Mouse (Mus musculus) WW6 (cell line): Measurements from ENCODE around the gene Agtr1a.

Source experiments
- DNase-seq: peaks from one replicate; pipeline ENCODE4 v3.0.0-alpha.2; 2013; ENCODE audit warnings: low read depth, low spot score

Gene Agtr1a

DNA sequence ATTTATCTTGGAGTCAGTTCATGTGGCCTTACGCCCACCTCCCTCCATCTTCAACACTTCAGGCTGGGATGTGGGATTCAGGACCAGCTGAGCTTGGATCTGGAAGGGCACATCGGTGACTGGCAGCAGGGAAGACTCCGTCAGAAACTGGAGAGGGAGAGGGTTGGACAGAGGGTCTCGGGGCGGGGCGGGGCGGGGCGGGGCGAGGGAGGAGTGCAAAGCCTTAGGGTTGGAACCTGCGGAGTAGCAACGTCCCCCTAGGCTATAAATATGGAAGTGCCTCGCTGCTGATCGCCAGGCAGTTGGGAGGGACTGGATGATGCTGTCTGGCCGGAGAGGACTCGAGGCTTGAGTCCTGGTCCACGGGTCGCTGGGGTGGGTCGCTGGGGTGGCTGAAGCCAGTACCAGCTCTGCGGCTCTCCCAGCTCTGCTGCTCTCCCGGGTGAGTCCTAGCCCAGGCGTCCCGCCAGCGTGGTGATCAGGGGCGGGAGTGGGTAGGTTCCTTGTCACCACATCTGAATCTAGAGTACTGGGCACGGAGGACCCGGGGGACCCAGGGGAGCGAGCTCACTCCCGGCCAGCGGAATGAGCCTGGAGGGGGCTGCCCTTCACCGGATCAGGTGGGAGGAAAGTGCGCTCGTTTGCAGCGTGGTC, at the start of gene Agtr1a:
Gene Agtr1a (plus strand): TSS at position 294 of the 654 bp plus-strand sequence.
- DNase-seq, result peak; percentile 26

DNA sequence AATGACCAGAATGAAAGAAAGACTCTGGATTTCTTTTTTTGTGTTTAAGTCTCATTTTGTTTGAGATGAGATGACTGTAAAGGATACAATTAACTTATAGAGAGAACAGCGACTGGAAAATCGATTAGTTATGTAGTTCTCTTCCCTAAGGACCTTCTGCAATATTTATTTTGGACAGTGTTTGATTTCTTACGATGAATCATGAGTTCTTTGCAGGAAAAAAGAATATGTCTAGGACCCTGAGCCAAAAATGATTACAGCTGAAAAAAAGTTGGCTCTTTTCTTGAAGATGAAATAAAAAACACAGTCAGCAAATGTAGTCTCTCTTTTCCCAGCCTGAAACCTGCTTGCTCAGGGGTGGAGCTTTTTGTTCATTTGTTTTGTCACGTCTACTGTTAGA, 26.0 kb upstream of the Agtr1a start:
- DNase-seq, result no peak

DNA sequence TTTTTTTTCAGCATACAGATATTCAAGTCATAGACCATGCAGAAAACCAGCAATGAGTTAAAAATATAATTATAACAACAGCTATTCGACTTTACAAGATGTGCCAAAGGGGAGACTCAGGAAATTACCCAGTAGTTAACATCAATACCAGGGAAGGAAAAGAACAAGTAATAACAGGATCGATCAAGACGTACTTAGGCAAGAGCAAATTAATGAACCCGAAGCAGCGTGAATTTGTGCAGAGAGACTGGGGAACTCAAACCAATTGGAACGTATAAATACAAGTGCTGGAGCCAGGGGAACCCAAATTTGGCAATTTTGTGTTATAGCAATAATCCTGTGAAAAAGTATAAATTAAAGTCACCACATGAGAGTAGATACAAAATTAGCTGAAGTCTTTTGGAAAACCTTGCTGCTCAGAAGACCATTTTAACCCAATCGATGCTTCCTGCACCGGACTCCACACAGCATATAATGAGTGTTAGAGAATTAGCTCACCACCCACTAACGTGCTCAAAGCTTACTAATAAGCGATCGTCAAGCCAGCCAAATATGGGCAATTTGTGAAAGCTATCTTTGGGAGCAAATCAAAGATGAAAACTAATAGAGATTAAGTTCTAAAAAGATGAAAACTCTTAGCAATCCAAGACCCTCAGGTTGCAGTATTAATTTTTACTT, 11.4 kb upstream of the Agtr1a start:
- DNase-seq, result no peak

DNA sequence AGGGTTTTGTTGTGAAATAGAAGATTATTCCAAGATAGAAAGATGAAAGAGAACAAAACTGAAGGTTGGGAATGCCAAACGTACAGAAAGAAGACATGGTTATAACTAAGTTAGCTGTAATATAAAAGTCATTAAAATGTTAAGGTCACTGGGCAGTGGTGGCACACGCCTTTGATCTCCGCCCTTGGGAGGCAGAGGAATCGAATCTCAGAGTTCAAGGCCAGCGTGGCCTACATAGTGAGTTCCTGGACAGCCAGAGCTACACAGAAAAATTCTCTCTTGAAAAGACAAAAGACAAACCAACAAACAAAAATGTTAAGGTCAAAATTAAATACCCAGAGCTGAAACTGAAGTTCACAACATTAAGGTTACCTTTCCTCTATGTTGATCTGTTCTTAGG, 5.2 kb upstream of the Agtr1a start:
- DNase-seq, result no peak

DNA sequence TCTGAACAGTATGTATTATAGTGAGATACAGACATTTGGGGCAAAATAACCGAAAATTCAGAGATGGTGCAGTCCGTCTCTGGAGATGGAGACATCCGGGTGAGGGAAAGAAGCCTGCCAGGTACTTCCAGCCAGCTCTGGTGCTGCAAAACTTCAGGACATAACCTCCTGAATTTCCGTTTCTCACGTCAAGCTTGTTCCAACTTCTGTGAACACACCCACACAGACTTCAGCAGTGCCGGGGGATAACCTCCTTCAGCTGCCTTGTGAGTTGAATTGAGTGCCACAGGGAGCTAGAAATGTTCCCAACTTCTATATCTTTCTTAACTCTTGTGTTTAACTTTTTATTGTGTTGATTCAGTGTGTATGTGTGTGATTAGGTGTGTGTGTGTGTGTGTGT, 4.4 kb upstream of the Agtr1a start:
- DNase-seq, result no peak

DNA sequence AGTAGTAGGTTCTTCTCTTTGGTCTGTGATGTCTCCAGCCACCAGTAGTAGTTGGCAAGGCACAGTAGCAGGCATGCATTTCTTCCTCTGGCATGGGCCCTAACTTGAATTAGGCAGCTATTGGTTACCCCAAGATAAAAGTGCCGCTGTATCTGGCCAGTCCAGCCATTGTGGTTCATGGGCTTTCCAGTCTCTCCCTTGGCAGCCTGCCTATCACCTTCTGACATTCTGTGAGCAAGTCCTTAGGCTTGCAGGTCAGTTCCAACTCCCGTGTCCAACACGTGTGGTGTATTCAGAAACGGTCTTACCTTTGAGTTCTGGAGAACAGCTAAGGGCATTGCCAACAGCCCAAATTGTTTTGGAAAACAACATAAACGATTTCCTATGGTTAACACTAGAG, 3.7 kb upstream of the Agtr1a start:
- DNase-seq, result no peak

DNA sequence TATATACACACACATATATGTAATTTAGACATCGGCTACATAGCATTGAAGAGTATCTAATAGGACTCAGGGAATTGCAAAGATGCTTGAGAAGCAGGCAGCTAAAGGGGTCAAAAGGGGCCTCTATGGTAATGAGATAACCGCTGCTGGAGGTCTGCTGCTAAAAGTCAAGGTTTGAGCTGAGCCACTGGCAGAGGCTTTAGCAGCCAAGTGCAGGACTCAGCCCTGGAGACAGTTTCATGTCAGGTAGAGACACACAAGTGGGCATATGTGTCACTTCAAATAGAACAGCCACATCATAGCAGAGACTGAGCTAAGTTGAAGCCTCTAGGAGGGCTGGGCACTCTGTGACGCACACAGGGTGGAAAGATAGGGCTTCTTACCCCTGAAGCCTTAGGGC, 1.6 kb upstream of the Agtr1a start:
- no peak for DNase-seq

DNA sequence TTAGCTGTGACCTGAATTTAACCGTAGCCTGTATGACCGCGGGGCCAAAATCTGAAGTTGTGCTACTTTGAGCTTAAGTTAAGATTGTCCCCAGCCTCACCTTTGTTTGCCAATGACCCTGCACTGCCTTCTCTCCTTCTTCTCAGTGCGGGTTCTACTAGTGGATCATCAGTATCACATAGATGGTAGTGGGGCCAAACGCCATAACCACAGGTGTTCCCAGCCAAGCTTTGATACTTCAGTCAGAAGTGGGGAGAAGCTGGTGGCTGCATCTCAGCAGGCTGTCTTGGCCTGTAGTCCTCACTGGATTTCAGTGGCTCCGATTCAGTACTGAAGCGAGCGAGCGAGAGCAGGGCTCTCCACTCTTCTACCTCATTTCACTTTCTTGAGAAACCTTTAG, 672 bp downstream of the Agtr1a start:
- DNase-seq, result no peak

DNA sequence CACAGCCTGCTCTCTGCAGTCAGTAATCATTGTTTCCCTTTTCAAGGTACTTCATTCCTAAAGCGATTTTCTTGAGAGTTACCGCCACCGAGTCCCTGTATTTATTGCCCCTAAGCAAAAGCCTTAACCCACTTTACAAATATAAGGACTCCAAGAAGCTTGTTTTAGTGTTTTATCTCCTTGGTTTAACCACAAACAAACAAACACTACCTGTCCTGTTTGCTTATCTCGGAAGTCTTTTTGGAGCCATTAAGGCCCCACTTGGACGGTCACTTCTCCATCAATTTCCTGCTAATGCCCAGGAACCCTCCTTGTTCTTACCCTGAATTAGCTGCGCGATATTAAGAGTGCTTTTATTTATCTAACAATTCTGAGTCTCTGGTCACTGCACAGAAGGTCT, 1.4 kb downstream of the Agtr1a start:
- no peak for DNase-seq

DNA sequence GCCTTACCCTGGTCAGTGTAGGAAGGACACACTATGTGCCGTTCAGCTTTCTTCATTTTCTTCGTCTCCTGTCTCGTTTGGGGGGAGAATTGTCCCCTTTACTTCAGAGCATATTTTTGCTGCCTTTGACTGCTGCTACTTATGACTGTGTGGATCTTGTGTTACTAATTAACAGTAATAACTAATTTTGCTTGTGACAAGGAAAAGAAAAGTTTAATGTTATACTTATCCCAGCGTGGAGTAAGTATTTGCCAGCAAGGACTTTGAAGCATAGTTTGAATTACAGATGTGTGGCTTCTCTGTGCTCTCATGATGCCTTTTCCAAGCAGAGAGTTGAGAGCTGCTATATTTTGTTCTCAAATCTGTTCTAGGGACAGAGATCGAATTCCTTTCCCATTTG, 2.3 kb downstream of the Agtr1a start:
- DNase-seq, result no peak

DNA sequence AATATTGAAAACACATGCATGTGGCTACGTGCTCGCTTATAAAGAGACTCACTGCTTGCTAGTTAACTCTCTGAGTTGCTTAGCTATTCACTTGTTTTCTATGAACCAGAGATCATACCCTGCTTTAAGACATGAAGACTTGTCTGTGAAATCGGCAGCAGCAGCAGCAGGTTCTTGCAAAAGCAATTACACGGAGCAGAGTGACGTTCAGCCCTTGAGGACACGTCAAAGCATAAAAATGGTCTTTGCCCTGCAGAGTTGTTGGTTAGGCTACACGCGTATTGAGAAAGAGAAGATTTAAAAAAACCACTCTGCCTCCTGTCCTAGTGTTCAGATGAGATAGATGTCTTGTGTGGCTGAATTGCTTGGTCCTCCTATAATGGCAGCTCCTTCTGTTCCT, 3.7 kb downstream of the Agtr1a start:
- DNase-seq, result no peak

DNA sequence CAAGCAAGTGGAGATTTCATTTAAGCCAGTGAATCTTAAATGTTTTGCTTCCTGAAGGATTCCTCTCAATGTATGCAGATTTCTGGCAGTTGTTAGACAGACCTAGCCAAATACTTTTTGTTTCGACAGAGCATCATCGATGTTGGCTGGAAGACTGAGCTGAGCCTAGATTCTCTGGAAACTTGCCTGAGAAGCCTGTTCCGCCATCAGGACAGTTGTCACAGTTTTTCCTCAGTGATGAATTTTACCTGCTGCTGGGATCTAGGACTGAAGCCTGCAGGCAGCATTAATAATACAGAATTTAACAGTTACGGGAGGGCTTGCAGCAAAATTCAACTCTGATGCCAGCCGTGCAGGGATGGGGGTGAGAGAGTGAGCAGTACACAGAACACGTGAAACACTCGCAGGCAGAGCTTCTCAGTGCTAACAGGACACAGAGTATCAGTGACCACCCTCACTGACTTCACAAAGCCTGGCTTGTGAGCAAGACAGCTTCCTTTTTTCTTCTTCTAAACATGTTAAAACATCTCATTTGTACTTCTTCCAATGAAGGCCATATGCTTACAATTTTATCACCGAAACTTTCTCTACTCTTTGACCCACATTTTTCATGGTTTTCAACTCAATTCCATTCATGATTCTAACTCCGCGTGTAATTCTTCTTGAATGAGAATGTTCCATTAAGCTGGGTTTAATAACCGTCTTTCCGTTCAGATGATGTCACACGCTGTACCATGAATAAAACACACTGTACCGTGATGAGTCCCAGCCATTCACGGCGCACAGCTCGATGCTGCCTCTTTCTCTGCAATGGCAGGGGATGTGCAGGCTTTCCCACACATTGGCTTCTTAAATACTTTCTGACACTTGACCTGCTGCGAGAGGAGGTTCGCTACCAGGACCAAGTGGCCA, 6.0 kb downstream of the Agtr1a start:
- no peak for DNase-seq

DNA sequence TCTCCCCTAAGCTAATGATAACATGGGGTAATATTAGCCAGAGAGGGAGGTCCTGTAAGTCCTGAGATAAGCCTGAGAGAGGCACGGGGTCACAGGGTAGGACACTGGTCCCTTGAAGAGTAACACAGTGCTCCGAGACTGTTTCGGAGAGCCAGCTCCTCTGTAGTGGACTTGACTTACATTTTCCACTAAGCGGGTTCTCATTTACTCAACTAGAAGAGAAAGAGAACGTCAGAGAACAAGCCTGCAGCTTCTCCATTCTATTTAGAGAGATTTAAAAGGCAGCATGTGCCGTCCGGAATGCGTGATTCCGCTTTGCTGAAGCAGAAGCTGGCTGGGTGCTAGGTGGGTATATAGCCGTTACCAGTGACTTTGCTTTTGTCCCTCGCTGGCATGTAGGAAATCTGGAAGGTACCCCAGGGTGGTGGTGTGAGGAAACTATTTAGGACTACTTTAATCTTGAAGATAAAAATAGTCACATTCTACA, 9.2 kb downstream of the Agtr1a start:
- DNase-seq, result no peak

DNA sequence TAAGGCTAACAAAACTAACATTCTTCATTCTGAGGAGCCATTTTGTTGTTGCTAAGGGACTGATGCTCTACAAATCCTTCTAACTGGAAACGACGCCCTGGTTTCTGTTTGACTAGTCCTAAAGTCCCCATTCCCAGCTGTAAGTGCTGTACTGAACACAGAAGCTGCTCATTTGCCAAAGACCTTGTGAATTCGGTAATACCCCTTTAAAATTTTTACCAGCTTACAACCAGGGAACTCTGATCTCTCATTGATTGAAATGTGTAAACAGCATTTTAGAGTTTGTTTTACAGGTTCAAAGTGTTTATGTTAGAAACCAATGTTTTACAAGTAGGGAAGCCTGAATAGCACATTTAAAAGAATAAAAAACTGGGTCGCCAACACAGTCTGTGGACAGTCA, 10.6 kb downstream of the Agtr1a start:
- no peak for DNase-seq

DNA sequence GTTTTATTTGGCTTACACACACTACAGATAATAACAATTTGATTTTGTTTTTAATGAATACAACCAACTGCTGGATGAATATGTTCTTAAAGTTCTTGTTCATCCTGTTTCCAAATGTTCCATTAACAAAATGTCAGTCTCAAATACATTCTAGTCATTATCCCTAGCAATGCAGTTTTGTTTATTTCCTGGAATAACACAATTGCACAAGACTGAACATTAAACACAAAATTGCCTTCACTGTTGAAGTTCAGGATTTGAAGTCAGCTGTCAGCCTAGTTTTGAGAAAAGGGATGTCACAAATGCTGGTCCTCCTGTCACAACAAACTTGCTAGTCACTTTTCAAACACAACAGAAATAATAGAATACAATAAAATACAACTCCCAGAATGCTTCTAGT, 12.1 kb downstream of the Agtr1a start:
- no peak for DNase-seq

DNA sequence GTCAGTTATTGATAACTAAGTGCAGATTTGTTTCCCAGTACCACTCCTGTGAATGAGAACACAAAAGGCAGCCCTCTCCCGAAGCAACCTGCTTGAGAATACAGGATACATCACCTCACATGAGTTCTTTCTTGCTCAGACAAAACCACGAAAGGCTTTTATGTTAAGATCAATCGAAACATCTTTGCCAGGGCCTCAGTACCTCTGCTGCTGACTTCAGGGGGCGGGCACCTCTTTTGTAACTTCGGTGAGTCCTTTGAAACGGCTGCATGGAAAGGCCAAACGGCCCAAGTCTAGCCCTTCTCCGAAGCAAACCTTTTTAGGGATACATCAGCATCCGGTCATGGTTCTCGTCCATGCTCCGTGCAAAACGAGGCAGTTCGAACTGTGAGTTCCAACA, 15.7 kb downstream of the Agtr1a start:
- DNase-seq, result no peak

DNA sequence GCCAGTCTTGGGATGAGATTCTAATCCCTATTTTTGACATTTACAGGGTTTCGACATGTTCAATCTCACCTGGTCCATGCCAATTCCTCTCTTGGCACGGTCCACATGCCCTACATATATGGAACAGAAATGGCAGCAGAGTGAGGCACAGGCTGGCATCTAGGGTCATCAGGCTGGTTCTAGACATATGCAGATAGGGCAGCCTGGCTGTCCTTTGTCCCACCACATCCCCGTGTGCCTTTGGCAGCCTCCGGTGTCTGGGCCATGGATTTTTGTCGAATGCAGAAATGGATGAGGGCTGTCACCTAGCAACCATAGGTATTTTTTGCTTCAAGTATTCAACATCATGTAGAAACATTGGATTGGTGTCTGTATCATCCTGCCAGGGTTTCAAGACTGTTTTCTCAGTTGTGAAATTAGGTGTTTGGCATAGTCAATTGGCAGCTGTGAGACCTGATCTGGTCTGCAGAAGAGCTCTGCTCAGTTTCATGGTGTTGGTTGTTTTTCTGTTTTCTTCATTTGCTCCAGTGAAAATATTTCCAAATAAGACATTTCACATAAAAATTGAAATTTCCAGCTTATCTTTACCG, 18.8 kb downstream of the Agtr1a start:
- no peak for DNase-seq

DNA sequence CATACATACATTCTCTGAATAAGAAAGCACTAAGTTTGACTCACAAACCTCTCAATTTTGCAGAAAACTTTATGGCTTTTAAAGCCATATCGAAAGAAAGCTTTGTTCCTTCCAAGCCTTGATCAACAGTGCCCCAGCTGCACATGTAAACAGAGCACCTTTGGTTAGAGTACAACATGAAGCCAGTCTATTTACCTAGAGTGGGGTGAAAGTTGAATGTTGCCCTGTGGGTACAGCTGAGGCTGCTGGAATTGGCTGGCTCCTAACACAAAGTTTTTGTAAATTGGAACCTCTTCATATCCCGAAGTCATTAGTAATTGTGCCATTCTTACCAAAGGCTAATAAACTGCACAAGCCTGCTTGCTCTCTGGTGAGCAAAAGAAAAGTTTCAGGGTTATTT, 19.7 kb downstream of the Agtr1a start:
- DNase-seq, result no peak

DNA sequence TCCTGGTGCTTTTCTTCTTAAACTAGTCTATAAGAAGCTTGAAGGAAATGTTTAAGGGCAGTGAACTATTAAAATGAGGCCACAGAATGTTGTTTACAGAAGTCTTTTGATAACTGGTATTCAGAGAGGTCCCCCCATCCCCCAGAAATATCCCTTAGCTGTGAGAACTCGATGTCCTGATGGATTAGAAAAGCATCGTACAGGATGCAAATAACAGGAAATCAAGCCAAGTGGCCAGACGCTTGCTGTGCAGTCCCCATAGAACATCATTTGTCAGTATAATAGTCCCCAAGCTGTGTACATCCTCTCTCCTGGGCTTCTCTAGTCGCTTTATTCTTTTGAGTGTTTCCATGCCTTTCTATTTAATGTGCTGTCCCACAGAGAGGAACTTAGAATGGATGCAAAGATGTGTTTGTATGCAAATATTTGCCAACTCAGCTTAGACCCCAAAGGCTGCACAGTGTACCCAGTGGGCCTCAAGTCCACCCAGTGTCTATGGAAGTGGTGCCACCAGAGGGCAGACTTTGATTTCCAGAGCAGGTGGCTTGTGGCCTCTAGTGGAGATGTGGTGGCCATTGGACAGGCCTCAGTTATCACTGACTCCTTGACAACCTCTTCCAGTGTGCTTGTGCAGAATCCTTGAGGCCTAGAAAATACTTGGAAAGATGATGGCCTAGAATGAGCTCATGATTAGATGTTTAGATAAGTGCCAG, 22.4 kb downstream of the Agtr1a start:
- DNase-seq, result no peak

DNA sequence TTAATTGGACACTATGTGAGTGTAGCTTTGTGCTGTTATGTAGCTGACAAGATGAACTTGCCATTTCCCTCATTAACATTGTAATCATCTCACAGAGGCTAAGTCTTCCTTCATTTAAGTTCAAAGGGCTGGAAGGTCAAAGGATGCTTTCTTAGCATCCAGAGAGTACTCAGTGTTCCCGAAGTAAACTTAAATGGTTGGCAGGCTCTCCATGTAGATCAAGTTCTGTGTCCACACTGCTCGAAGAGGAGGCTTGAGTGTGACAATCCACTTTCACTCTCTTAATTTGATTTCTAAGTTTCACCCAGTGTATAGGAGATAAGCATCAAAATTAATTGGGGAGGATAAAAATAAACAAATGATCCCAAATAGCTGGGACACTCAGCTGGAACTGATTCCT, 23.6 kb downstream of the Agtr1a start:
- DNase-seq, result no peak

DNA sequence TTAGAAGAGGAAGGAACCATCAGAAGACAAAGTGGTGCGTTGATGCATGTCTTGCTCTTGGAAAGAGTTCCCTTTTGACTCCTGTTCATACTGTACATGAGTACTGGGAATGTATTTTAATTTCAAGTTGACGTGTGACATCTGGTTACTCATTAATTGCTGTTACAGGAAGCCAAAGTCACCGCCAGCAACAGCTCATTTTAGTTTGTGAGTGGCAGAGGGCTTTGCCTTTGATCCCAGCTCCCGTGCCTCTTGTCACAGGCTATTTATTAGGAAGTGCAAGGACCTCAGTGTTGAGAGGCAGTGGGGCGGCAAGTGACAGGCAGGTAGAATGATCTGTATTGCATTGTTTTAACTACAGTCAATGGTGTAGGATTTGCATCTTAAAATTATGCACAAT, 24.8 kb downstream of the Agtr1a start:
- DNase-seq, result no peak

DNA sequence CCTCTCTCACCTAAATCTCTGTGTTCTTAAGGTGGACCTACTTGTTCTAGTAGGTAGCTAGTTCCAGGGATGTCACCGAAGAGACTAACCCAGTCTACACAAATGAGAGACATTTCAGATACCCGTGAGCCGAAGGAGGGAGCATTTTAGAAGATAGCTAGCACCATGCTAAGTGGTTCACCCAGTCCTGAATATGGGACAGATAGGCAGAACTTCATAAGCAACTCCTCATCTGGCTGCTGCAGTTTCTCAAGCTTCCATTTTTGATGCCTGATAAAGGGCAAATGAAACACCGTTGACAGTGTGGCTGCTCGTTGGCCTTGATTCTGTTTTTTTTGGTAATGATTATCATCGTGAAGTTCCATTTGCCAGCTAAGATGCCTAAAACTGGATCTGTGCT, 25.8 kb downstream of the Agtr1a start:
- DNase-seq, result no peak
